8 mouse cellular contexts compared by ENCODE assay signal in the genomic region with DNA sequence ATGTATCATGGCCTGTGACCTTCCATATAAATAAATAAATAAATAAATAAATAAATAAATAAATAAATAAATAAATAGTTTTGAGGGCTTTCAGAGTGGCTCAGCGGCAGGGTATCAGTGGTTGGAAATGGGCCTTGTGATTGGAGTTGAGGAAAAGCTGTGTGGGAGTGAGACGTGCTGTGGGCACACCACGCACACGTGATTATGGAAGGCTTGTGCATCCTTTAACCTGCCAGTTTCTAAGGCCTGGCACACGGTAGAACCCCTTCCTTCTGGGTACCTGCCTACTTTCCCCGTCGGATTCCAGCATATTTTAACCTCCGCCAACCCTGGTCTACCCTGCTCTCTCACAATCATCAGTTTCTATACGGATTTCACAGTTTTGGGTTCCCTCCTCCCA. TPM values are rescaled to one million over a fixed set of nuclear protein-coding genes. Genes with fewer than 3 reads are reported as not detected.
DNase-seq lines count a peak whose midpoint lies in the region; ATAC-seq and TF ChIP-seq lines count a peak whose summit lies in the region.

No protein-coding gene starts in this region.

- 18% methylated on average over 9 of the region's 9 CpGs for WGBS in lung, postnatal 0 days
- WGBS in intestine, postnatal 0 days, result 21% methylated on average over 9 of the region's 9 CpGs
- WGBS in neural tube, embryonic 15.5 days, result 23% methylated on average over 9 of the region's 9 CpGs

- peak overlapping the region; percentile 88 for H3K4me2 ChIP-seq in lung, postnatal 0 days (replicated peaks; ENCODE audit: low read depth, low read length)
- peak overlapping the region; percentile 85 for H3K4me2 ChIP-seq in intestine, postnatal 0 days (replicated peaks; ENCODE audit: low read depth)
- peak overlapping the region; percentile 75 for H3K4me2 ChIP-seq in neural tube, embryonic 15.5 days

- H3K4me3 ChIP-seq in lung, postnatal 0 days (ENCODE audit: low read depth, low read length), result peak overlapping the region; percentile 54; the same call in 1 of the 2 replicates
- H3K4me3 ChIP-seq in embryonic fibroblast, embryonic 13.5 days (ENCODE audit: insufficient read depth, low read length), result peak overlapping the region; percentile 43
- peak overlapping the region; percentile 52 for H3K4me3 ChIP-seq in intestine, postnatal 0 days (ENCODE audit: low read depth, low read length)
- H3K4me3 ChIP-seq in neural tube, embryonic 15.5 days (replicated peaks), result peak overlapping the region; percentile 49

- no peak for TF ChIP-seq CTCF in lung, postnatal 0 days (IDR thresholded peaks at IDR 0.05)
- TF ChIP-seq CTCF in embryonic fibroblast, embryonic 13.5 days (IDR thresholded peaks at IDR 0.05; ENCODE audit: borderline replicate concordance, insufficient read depth, low read length), result no peak
- no peak for TF ChIP-seq CTCF in intestine, postnatal 0 days (IDR thresholded peaks at IDR 0.05; ENCODE audit: low read depth)

- peak; percentile 11 for ATAC-seq in lung, postnatal 0 days
- peak; percentile 17; the same call in 1 of the 2 replicates for ATAC-seq in intestine, postnatal 0 days
- peak; percentile 15; the same call in 1 of the 2 replicates for ATAC-seq in neural tube, embryonic 15.5 days (ENCODE audit: low FRiP score)

- no peak for TF ChIP-seq EP300 in lung, postnatal 0 days (IDR thresholded peaks at IDR 0.05)

- no peak for TF ChIP-seq POLR2A in embryonic fibroblast, embryonic 13.5 days (IDR thresholded peaks at IDR 0.05; ENCODE audit: low read depth, low read length)

- no peak for DNase-seq in lung, postnatal 0 days (ENCODE audit: low spot score)
- no peak for DNase-seq in lung, postnatal 36 days
- DNase-seq in spleen, adult 18-20 months, result no peak
- DNase-seq in urinary bladder, postnatal 36 days (ENCODE audit: low spot score in 2 of 2), result no peak
- DNase-seq in layer of hippocampus, adult 8-10 months (ENCODE audit: low spot score in 2 of 2), result no peak

- H3K9me3 ChIP-seq in lung, postnatal 0 days (ENCODE audit: low read length), result no peaks in the 10 kb centered on the region
- no peaks in the 10 kb centered on the region for H3K9me3 ChIP-seq in intestine, postnatal 0 days (ENCODE audit: control insufficient read depth)
- H3K9me3 ChIP-seq in neural tube, embryonic 15.5 days (replicated peaks), result no peaks in the 10 kb centered on the region

- H3K36me3 ChIP-seq in lung, postnatal 0 days (ENCODE audit: insufficient read depth, low read length), result no peaks in the 10 kb centered on the region
- H3K36me3 ChIP-seq in intestine, postnatal 0 days (ENCODE audit: control insufficient read depth, insufficient read depth), result peaks cover 31% of the 10 kb centered on the region
- no peaks in the 10 kb centered on the region for H3K36me3 ChIP-seq in neural tube, embryonic 15.5 days

- H3K9ac ChIP-seq in lung, postnatal 0 days (replicated peaks; ENCODE audit: low read depth), result no peak overlapping the region
- peak overlapping the region; percentile 35; the same call in 1 of the 2 replicates for H3K9ac ChIP-seq in intestine, postnatal 0 days (ENCODE audit: low read depth, low read length)
- H3K9ac ChIP-seq in neural tube, embryonic 15.5 days (replicated peaks), result peak overlapping the region; percentile 60

- no peak overlapping the region for H3K27ac ChIP-seq in lung, postnatal 0 days (ENCODE audit: low read length)
- no peak overlapping the region for H3K27ac ChIP-seq in embryonic fibroblast, embryonic 13.5 days (ENCODE audit: insufficient read depth, low read length)
- H3K27ac ChIP-seq in intestine, postnatal 0 days (ENCODE audit: low read depth, low read length), result no peak overlapping the region
- H3K27ac ChIP-seq in neural tube, embryonic 15.5 days (replicated peaks), result peak overlapping the region; percentile 84

- H3K4me1 ChIP-seq in lung, postnatal 0 days (ENCODE audit: insufficient read depth, low read depth, low read length), result peaks cover 6% of the 10 kb centered on the region
- H3K4me1 ChIP-seq in embryonic fibroblast, embryonic 13.5 days (ENCODE audit: control insufficient read depth, insufficient read depth, low read length), result peaks cover 7% of the 10 kb centered on the region
- no peaks in the 10 kb centered on the region for H3K4me1 ChIP-seq in intestine, postnatal 0 days (replicated peaks; ENCODE audit: control insufficient read depth, insufficient read depth, low read length)
- H3K4me1 ChIP-seq in neural tube, embryonic 15.5 days, result peaks cover 10% of the 10 kb centered on the region

- 0 out of 2 replicates have a peak, but pooled peaks cover 6% of the 10 kb centered on the region for H3K27me3 ChIP-seq in lung, postnatal 0 days (replicated peaks; ENCODE audit: insufficient read depth, low read length)
- 0 out of 2 replicates have a peak, but pooled peaks cover 4% of the 10 kb centered on the region for H3K27me3 ChIP-seq in intestine, postnatal 0 days (replicated peaks; ENCODE audit: control insufficient read depth, insufficient read depth, low read length)
- peaks cover 26% of the 10 kb centered on the region for H3K27me3 ChIP-seq in neural tube, embryonic 15.5 days (replicated peaks)

RNA-seq across cellular contexts. Expression of gene Grb7, which starts 10.8 kb away (rescaled TPM):
- 30.7 and 33.1 TPM in 2 replicates for polyA plus RNA-seq in lung, postnatal 0 days (2015; fragmentation: Nextera tagmentation; extraction: Ambion mirVana)
- not detected in 2 replicates for polyA plus RNA-seq in embryonic fibroblast, embryonic 13.5 days (2011; ENCODE audit: insufficient read length, low read depth, missing spikeins)
- polyA plus RNA-seq in intestine, postnatal 0 days (2015; fragmentation: Nextera tagmentation; extraction: Ambion mirVana), result 50.2 and 50.7 TPM in 2 replicates
- polyA plus RNA-seq in neural tube, embryonic 15.5 days (2015; fragmentation: Nextera tagmentation; extraction: Ambion mirVana), result 1.1 and 8.3 TPM in 2 replicates
- 1 to 10 TPM; 2.6 to 3.5 (median 2.9) TPM for total RNA-seq in layer of hippocampus, adult 8-10 months (2022)

RNA-seq across cellular contexts. Expression of gene Mien1, which starts 18.2 kb away (rescaled TPM):
- polyA plus RNA-seq in lung, postnatal 0 days (2015; fragmentation: Nextera tagmentation; extraction: Ambion mirVana), result 86.1 and 96.0 TPM in 2 replicates
- polyA plus RNA-seq in embryonic fibroblast, embryonic 13.5 days (2011; ENCODE audit: insufficient read length, low read depth, missing spikeins), result 47.2 and 54.3 TPM in 2 replicates
- 264 and 265 TPM in 2 replicates for polyA plus RNA-seq in intestine, postnatal 0 days (2015; fragmentation: Nextera tagmentation; extraction: Ambion mirVana)
- polyA plus RNA-seq in neural tube, embryonic 15.5 days (2015; fragmentation: Nextera tagmentation; extraction: Ambion mirVana), result 243 and 278 TPM in 2 replicates
- total RNA-seq in layer of hippocampus, adult 8-10 months (2022), result 10 to 100 TPM; 83.9 to 93.8 (median 89.8) TPM

RNA-seq across cellular contexts. Expression of gene Erbb2, which starts 44.7 kb away (rescaled TPM):
- polyA plus RNA-seq in lung, postnatal 0 days (2015; fragmentation: Nextera tagmentation; extraction: Ambion mirVana), result 21.2 and 23.6 TPM in 2 replicates
- 15.3 and 17.8 TPM in 2 replicates for polyA plus RNA-seq in embryonic fibroblast, embryonic 13.5 days (2011; ENCODE audit: insufficient read length, low read depth, missing spikeins)
- polyA plus RNA-seq in intestine, postnatal 0 days (2015; fragmentation: Nextera tagmentation; extraction: Ambion mirVana), result 19.4 and 20.7 TPM in 2 replicates
- polyA plus RNA-seq in neural tube, embryonic 15.5 days (2015; fragmentation: Nextera tagmentation; extraction: Ambion mirVana), result 7.3 and 9.4 TPM in 2 replicates
- total RNA-seq in layer of hippocampus, adult 8-10 months (2022), result 1 to 10 TPM; 2.1 to 3.5 (median 2.9) TPM

RNA-seq across cellular contexts. Expression of gene Pgap3, which starts 56.7 kb away (rescaled TPM):
- 8.0 and 8.6 TPM in 2 replicates for polyA plus RNA-seq in lung, postnatal 0 days (2015; fragmentation: Nextera tagmentation; extraction: Ambion mirVana)
- 3.6 and 4.1 TPM in 2 replicates for polyA plus RNA-seq in embryonic fibroblast, embryonic 13.5 days (2011; ENCODE audit: insufficient read length, low read depth, missing spikeins)
- 14.7 and 15.1 TPM in 2 replicates for polyA plus RNA-seq in intestine, postnatal 0 days (2015; fragmentation: Nextera tagmentation; extraction: Ambion mirVana)
- 7.4 and 9.6 TPM in 2 replicates for polyA plus RNA-seq in neural tube, embryonic 15.5 days (2015; fragmentation: Nextera tagmentation; extraction: Ambion mirVana)
- 10 to 100 TPM in 2 of 4 experiments, 1 to 10 TPM in 2; 8.7 to 11.7 (median 9.6) TPM for total RNA-seq in layer of hippocampus, adult 8-10 months (2022)
